Mouse (Mus musculus) thymus, postnatal 10 days (tissue): ENCODE results near the gene Etl4.

ENCODE experiments used
- DNase-seq, 2 experiments: peaks; one replicate each; pipeline ENCODE4 v3.0.0; 2021; ENCODE audit warnings: low spot score in 2 of 2

The Etl4 gene

GRCm38 (mm10) chr2:20761751-20762150 is 852.2 kb downstream of the Etl4 start:
- no peak for DNase-seq

DNA sequence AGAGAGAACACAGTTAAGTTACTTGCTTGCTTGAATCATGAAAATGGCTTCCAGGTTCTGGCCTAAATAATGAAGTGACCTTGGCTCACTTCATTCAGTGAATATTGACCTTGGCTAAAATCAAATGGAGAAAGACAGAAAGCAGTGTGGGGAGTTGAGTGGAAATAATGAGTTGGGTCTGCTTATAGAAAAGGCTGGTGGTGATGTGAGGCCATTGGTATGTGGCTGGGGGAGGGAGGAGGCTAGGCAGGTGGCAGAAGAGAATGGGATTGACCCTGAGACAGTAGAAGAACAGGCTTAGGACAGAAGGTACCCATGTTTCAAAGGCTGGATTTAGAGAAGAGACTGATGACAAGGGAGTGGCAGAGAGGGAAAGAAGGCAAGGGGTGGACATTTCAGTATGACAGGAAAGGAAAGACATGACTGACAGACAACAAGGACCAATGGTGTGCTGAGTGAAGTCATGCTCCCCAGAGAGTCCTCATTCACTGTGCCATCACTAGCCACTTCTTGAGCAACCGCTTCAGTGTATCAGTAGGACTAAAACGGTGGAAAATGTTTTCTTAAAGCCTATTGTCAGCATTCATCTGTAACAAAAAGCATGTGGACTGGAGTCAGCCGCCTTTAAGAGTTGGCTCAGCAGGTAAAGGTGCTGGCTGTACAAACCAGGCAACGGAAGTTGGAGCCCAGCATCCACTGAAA is 854.1 kb downstream of the Etl4 start:
- no peak for DNase-seq

DNA sequence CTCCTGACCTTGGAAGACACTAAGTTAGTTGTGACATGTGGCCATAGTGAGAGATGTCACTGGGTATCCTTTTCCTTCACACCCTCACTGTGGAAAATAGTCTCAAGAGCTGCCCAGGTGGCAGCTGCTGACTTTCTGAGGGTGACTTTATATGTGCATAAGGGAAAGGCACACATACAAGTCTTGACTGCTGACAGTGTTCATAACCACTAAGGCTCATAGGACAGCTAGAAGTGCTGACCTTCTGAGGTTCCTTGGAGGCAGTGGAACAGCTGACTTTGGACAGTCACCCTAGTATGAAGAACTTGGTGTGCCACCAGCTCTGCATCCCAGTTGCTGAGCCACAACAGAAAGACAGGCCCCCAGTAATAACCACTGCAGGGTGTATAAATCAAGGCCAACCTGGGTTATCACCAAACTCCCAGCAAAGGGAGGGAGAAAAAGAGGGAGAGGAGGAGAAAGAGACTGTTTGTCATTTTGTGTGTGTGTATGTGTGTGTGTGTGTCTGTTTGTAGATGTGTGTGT is 855.0 kb downstream of the Etl4 start:
- no peak for DNase-seq

- no peak for DNase-seq
Measured at GRCm38 (mm10) chr2:20768681-20769080, 859.1 kb downstream of the Etl4 start.

DNA sequence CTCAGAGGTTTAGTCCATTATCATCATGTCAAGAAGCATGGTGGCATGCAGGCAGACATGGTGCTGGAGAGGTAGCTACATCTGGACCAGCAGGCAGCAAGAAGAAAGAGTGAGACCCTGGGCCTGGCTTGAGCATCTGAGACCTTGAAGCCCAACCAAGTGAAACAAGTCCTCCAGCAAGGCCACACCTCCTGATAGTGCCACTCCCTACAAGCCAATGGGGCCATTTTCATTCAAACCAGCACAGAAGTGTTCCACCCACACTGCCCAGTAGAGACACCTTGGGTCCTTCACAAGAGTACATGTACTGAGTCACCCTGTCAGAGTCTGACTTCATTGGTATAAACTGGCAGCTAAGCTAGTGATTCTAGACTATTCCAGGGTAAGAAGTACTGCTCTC is 860.6 kb downstream of the Etl4 start:
- no peak for DNase-seq

DNA sequence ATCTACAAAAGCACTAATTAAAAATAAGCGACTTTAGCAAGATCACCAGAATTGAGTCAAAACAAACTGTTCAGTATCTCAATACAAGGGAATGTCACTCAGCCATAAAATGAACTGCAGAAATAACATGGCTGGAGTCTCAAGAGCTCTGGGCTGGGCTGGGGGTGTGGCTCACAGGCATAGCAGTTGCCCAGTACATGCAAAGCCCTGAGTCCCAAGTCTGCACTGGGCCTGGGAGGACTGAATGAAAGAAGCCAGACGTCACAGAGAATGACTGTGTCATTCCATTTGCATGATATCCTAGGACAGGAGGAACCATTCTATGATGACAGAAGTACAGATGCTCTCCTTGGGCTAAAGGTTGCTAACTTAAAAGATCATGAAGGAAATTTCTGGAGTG is 864.9 kb downstream of the Etl4 start:
- DNase-seq: no peak

DNA sequence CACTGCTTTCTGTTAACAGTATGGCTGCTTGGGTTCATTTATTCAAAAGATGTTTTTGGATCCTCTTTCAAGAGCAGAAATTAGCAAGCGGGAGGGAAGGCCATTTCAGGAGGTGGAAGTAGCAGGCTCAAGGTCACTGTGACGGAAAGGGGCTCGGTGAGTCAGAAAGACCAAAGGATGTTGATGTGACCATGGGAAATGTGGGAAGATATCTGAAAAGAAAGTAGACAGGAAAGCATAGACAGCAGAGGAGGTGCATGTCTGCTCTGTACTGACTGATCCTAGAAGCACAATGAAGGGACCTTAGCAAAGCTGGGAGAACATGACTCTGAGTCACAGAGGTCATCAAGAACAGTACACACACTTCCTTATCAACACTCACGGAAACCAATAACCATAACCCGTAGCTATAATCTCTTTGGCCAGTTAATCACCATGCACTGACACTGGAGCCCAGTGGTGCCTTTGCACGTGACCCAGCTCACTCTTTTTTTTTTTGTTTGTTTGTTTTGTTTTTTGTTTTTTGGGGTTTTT is 866.7 kb downstream of the Etl4 start:
- DNase-seq: no peak

- no peak for DNase-seq
Measured at GRCm38 (mm10) chr2:20777931-20778330, 868.4 kb downstream of the Etl4 start.

DNA sequence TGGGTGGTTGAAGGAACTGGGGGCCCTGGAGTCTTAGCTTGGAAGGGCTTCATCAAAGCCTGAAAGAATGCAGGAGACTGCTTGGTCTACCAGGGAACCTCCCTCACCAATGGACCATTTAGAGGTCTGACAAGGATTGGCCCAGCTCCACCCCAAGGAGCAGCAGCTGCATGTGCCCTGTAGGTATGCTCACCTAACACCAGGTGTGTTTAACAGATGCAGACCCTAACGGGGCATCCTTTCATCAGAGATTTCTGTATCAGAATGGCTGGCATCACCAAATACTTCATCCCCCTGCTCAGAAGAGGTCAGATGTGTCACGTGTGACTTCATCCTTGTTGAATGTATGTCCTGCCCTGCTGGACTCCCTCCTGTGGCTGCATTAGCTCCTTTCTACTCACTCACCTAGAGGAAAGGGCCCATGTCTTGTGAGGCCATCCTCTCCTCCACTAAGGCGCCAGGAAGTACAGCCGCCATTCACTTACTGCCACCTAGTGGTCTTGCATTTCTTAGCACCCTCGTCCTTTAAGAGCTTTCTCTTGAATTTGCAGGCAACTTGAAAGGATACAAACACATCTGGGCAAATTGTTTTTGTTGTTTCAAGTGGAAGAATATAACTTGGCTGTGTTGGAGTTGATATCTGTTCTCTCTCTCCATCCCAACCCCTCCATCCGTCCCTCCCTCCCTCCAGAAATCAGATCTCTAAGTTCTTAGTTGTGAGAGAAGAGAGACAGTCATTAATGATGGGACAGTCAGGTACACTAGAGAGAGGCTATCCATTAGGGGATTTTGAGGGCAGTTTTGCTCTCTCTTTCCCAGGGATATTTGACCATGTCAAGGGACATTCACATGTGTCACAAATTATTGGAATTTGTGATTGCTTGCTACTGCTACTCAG is 870.2 kb downstream of the Etl4 start:
- peak in 1 of 2 experiments; percentile 42 for DNase-seq

DNA sequence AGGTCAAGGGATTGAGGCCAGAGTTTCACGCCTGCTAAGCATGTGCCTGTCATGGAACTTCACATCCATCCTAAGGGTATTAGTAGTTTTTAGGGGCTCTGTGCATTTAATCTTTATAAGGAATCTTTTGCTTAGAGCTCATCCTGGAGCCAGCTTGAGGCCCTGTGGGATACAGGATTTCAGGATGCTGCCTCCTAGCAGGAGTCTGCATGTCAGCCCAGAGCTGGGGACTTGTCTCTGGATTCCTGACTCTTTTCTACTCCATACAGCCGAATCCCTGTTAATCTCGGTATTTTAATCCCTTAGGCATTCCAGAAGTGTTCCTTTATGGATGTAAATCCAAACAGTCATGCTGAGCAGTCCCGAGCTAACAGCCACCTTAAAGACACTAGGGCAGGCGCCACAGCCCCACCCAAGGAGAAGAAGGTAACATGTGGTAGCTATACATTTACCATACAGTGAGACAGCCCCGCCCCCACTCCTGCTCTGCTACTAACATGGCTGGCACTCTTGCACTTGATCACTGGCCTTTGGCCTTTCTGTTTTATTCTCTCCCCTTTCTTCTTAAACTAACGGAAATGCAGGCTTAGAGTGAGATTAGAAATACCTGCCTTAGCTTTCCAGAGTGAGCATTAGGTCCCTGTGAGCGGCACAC is 891.8 kb downstream of the Etl4 start:
- no peak for DNase-seq

- DNase-seq: no peak
Measured at GRCm38 (mm10) chr2:20811506-20811905, 901.9 kb downstream of the Etl4 start.

GRCm38 (mm10) chr2:20813986-20814385 is 904.4 kb downstream of the Etl4 start:
- no peak for DNase-seq

GRCm38 (mm10) chr2:20818226-20818625 is 908.6 kb downstream of the Etl4 start:
- no peak for DNase-seq

DNA sequence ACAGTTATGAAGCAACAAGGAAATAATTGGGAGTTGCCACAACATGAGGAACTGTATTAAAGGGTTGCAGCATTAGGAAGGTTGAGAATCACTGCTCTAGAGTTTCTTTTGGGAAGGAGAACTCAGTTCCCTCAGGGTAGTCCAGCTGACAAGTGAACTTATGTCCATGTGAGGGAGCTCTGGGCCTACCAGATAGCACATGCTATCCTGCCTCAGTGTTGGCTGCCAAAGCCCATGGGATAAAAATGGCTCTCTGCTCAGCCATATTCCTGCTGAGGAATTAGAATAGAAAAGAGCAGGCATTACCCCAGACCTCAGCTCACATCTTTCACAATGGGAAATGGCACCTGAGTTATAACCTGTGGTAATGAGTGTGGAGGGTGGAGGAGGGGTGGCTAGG is 916.7 kb downstream of the Etl4 start:
- DNase-seq: no peak

GRCm38 (mm10) chr2:20830882-20831281 is 921.3 kb downstream of the Etl4 start:
- DNase-seq: no peak

- DNase-seq: no peak
Measured at GRCm38 (mm10) chr2:20831608-20832406, 922.2 kb downstream of the Etl4 start.

DNA sequence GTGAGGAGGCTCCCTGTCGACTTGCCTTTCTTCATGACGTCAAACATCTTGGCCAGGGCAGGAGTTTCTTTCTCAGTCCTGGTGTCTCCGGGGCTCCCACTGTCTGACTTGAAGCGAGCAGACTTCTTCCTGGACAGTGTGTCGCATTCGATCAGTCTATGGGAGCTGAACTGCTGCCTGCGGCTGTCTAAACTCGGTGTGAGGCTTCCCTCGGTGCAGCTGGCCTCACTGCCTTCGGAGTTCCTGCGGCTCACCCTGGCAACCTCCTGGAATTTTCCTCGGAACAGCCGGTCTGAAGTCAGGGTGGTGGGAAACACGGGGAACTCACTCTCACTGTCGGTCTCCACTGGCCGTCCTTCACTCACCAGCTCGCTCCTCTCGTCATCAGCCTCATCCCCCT is 939.8 kb downstream of the Etl4 start:
- DNase-seq: no peak
